Mouse (Mus musculus) olfactory bulb, adult 2 months (tissue): ENCODE data around the gene Slc43a1.

Experiments
- CTCF ChIP-seq: fragments of 200-500 bp; IDR thresholded peaks from 2 replicates; pipeline ENCODE4 v1.5.1; 2012; ENCODE audit warnings: low read depth, mild to moderate bottlenecking, low read length, moderate library complexity; ENCODE audit not compliant: insufficient read depth
- POLR2A ChIP-seq: fragments of 200-500 bp; IDR thresholded peaks from 2 replicates; pipeline ENCODE4 v1.6.1; 2012; ENCODE audit warnings: mild to moderate bottlenecking, low read depth, low read length, moderate library complexity; ENCODE audit not compliant: insufficient read depth

GRCm38 (mm10) chr2:84798493-84798921 is 40.1 kb upstream of the Slc43a1 start, which contains the start of gene Ube2l6:
- TF ChIP-seq CTCF, result no peak
- no peak for TF ChIP-seq POLR2A
